Mouse (Mus musculus): ENCODE measurements around the gene Asic2. TPM values are rescaled to one million over a fixed set of nuclear protein-coding genes. Genes with fewer than 3 reads are reported as not detected.

Gene Asic2
- polyA plus RNA-seq, 1 experiment from 2014 or later, result 1.7 TPM

- no peak for DNase-seq (ENCODE audit: low spot score)
- H3K4me3 ChIP-seq, result no peak overlapping the region
- H3K27ac ChIP-seq (replicated peaks), result peak overlapping the region; percentile 58; the same call in 1 of the 2 replicates
- H3K36me3 ChIP-seq, result no peaks in the 10 kb centered on the region
- peaks cover 51% of the 10 kb centered on the region for H3K4me1 ChIP-seq
- WGBS, result 82% methylated on average over 8 of the region's 8 CpGs
- H3K27me3 ChIP-seq (ENCODE audit: low read depth, poor library complexity, severe bottlenecking), result no peaks in the 10 kb centered on the region; the same call in 1 of the 2 replicates
- H3K9me3 ChIP-seq (replicated peaks), result no peaks in the 10 kb centered on the region
Observed at GRCm38 (mm10) chr11:81504791-81505430, 463.3 kb downstream of the Asic2 start.

GRCm38 (mm10) chr11:81501473-81502246 lies 466.6 kb downstream of the Asic2 start:
- peak; percentile 28 for DNase-seq (ENCODE audit: low spot score)
- Histone ChIP-seq H3K4me1 (peaks cover 72% of the 10 kb centered on the region), H3K27ac (replicated peaks) (peak overlapping the region; percentile 61), H3K4me3 (no peak overlapping the region), H3K27me3 (ENCODE audit: low read depth, poor library complexity, severe bottlenecking) (peaks cover 5% of the 10 kb centered on the region; the same call in 1 of the 2 replicates), H3K9me3 (replicated peaks) (no peaks in the 10 kb centered on the region), H3K36me3 (no peaks in the 10 kb centered on the region)
- WGBS, result 40% methylated on average over 14 of the region's 14 CpGs

GRCm38 (mm10) chr11:81498990-81499389 lies 469.3 kb downstream of the Asic2 start:
- no peaks in the 10 kb centered on the region for H3K9me3 ChIP-seq (replicated peaks)
- H3K4me3 ChIP-seq, result no peak overlapping the region
- H3K27me3 ChIP-seq (ENCODE audit: low read depth, poor library complexity, severe bottlenecking), result peaks cover 5% of the 10 kb centered on the region; the same call in 1 of the 2 replicates
- 92% methylated on average over 1 of the region's 1 CpGs for whole genome bisulfite sequencing
- peak overlapping the region; percentile 72; the same call in 1 of the 2 replicates for H3K27ac ChIP-seq (replicated peaks)
- no peaks in the 10 kb centered on the region for H3K36me3 ChIP-seq
- no peak for DNase-seq (ENCODE audit: low spot score)
- H3K4me1 ChIP-seq, result peaks cover 71% of the 10 kb centered on the region

GRCm38 (mm10) chr11:81497652-81498391 lies 470.4 kb downstream of the Asic2 start:
- Histone ChIP-seq H3K4me3 (no peak overlapping the region), H3K27me3 (ENCODE audit: low read depth, poor library complexity, severe bottlenecking) (peaks cover 5% of the 10 kb centered on the region; the same call in 1 of the 2 replicates), H3K36me3 (no peaks in the 10 kb centered on the region), H3K9me3 (replicated peaks) (no peaks in the 10 kb centered on the region), H3K27ac (replicated peaks) (peak overlapping the region; percentile 71), H3K4me1 (peaks cover 63% of the 10 kb centered on the region)
- no peak for DNase-seq (ENCODE audit: low spot score)
- WGBS, result 72% methylated on average over 9 of the region's 9 CpGs

- 59% methylated on average over 1 of the region's 1 CpGs for WGBS
Observed at GRCm38 (mm10) chr11:81496446-81496845, 471.8 kb downstream of the Asic2 start.

GRCm38 (mm10) chr11:81492351-81492750 lies 475.9 kb downstream of the Asic2 start:
- 88% methylated on average over 5 of the region's 5 CpGs for WGBS
- no peak for DNase-seq (ENCODE audit: low spot score)
- Histone ChIP-seq H3K4me3 (no peak overlapping the region), H3K27ac (replicated peaks) (no peak overlapping the region), H3K9me3 (replicated peaks) (no peaks in the 10 kb centered on the region), H3K27me3 (ENCODE audit: low read depth, poor library complexity, severe bottlenecking) (no peaks in the 10 kb centered on the region), H3K36me3 (no peaks in the 10 kb centered on the region), H3K4me1 (peaks cover 14% of the 10 kb centered on the region)

More at GRCm38 (mm10) chr11:81496446-81496845, 471.8 kb downstream of the Asic2 start:
- H3K9me3 ChIP-seq (replicated peaks), result no peaks in the 10 kb centered on the region
- H3K36me3 ChIP-seq, result no peaks in the 10 kb centered on the region
- peak overlapping the region; percentile 13; the same call in 1 of the 2 replicates for H3K27ac ChIP-seq (replicated peaks)
- no peak overlapping the region for H3K4me3 ChIP-seq
- no peak for DNase-seq (ENCODE audit: low spot score)
- H3K27me3 ChIP-seq (ENCODE audit: low read depth, poor library complexity, severe bottlenecking), result peaks cover 5% of the 10 kb centered on the region; the same call in 1 of the 2 replicates
- H3K4me1 ChIP-seq, result peaks cover 53% of the 10 kb centered on the region

- no peak for DNase-seq (ENCODE audit: low spot score)
- no peak overlapping the region for H3K4me3 ChIP-seq
- no peaks in the 10 kb centered on the region for H3K27me3 ChIP-seq (ENCODE audit: low read depth, poor library complexity, severe bottlenecking)
- H3K4me1 ChIP-seq, result no peaks in the 10 kb centered on the region
- WGBS, result 77% methylated on average over 1 of the region's 1 CpGs
- H3K27ac ChIP-seq (replicated peaks), result no peak overlapping the region
- no peaks in the 10 kb centered on the region for H3K9me3 ChIP-seq (replicated peaks)
- H3K36me3 ChIP-seq, result no peaks in the 10 kb centered on the region
Observed at GRCm38 (mm10) chr11:81489144-81489735, 479.0 kb downstream of the Asic2 start.

- Histone ChIP-seq H3K27me3 (ENCODE audit: low read depth, poor library complexity, severe bottlenecking) (no peaks in the 10 kb centered on the region), H3K4me1 (no peaks in the 10 kb centered on the region), H3K9me3 (replicated peaks) (no peaks in the 10 kb centered on the region), H3K27ac (replicated peaks) (no peak overlapping the region), H3K4me3 (no peak overlapping the region), H3K36me3 (no peaks in the 10 kb centered on the region)
- no peak for DNase-seq (ENCODE audit: low spot score)
- 91% methylated on average over 5 of the region's 5 CpGs for WGBS
Observed at GRCm38 (mm10) chr11:81488681-81489080, 479.6 kb downstream of the Asic2 start.

- Histone ChIP-seq H3K9me3 (replicated peaks) (no peaks in the 10 kb centered on the region), H3K27ac (replicated peaks) (no peak overlapping the region), H3K4me3 (no peak overlapping the region), H3K27me3 (ENCODE audit: low read depth, poor library complexity, severe bottlenecking) (no peaks in the 10 kb centered on the region), H3K36me3 (no peaks in the 10 kb centered on the region), H3K4me1 (no peaks in the 10 kb centered on the region)
- DNase-seq (ENCODE audit: low spot score), result no peak
- 24% methylated on average over 6 of the region's 6 CpGs for WGBS
Observed at GRCm38 (mm10) chr11:81486265-81486940, 481.9 kb downstream of the Asic2 start.

GRCm38 (mm10) chr11:81481198-81481597 lies 487.1 kb downstream of the Asic2 start:
- Histone ChIP-seq H3K4me1 (no peaks in the 10 kb centered on the region), H3K27ac (replicated peaks) (no peak overlapping the region), H3K36me3 (no peaks in the 10 kb centered on the region), H3K9me3 (replicated peaks) (no peaks in the 10 kb centered on the region), H3K4me3 (no peak overlapping the region), H3K27me3 (ENCODE audit: low read depth, poor library complexity, severe bottlenecking) (no peaks in the 10 kb centered on the region)
- DNase-seq (ENCODE audit: low spot score), result no peak
- WGBS, result 57% methylated on average over 3 of the region's 3 CpGs

GRCm38 (mm10) chr11:81476231-81476630 lies 492.0 kb downstream of the Asic2 start:
- Histone ChIP-seq H3K27me3 (ENCODE audit: low read depth, poor library complexity, severe bottlenecking) (no peaks in the 10 kb centered on the region), H3K4me3 (no peak overlapping the region), H3K27ac (replicated peaks) (no peak overlapping the region), H3K36me3 (no peaks in the 10 kb centered on the region), H3K9me3 (replicated peaks) (no peaks in the 10 kb centered on the region), H3K4me1 (no peaks in the 10 kb centered on the region)
- DNase-seq (ENCODE audit: low spot score), result no peak

- Histone ChIP-seq H3K4me1 (no peaks in the 10 kb centered on the region), H3K9me3 (replicated peaks) (no peaks in the 10 kb centered on the region), H3K27ac (replicated peaks) (no peak overlapping the region), H3K27me3 (ENCODE audit: low read depth, poor library complexity, severe bottlenecking) (no peaks in the 10 kb centered on the region), H3K36me3 (no peaks in the 10 kb centered on the region), H3K4me3 (no peak overlapping the region)
- no peak for DNase-seq (ENCODE audit: low spot score)
- WGBS, result 84% methylated on average over 2 of the region's 2 CpGs
Observed at GRCm38 (mm10) chr11:81474121-81474520, 494.1 kb downstream of the Asic2 start.
